Mouse (Mus musculus) neural tube, embryonic 13.5 days (tissue): ENCODE results near the gene Col8a2. TPM values are rescaled to one million over a fixed set of nuclear protein-coding genes. Genes with fewer than 3 reads are reported as not detected.

Source experiments
- ATAC-seq: fragments of 200-750 bp; cut with Nextera tagmentation; 2 replicates; pipeline ENCODE4 v1.8.0; 2017; ENCODE audit warnings: low read depth, mild to moderate bottlenecking, moderate TSS enrichment, moderate library complexity
- H3K27ac ChIP-seq: fragments of 300-500 bp; sonication (generic); replicated peaks from 2 replicates; pipeline ENCODE4 v1.5.1; 2015; ENCODE audit warnings: moderate library complexity, mild to moderate bottlenecking, inconsistent platforms
- H3K27me3 ChIP-seq: fragments of 300-500 bp; sonication (generic); 2 replicates; pipeline ENCODE4 v1.6.1; 2015; ENCODE audit warnings: mild to moderate bottlenecking, inconsistent platforms
- H3K36me3 ChIP-seq: fragments of 300-500 bp; sonication (generic); 2 replicates; pipeline ENCODE4 v1.6.1; 2015; ENCODE audit warnings: mild to moderate bottlenecking, inconsistent platforms
- H3K4me1 ChIP-seq: fragments of 300-500 bp; sonication (generic); replicated peaks from 2 replicates; pipeline ENCODE4 v1.6.1; 2015; ENCODE audit warnings: inconsistent platforms
- H3K4me2 ChIP-seq: fragments of 300-500 bp; sonication (generic); 2 replicates; pipeline ENCODE4 v1.6.1; 2015; ENCODE audit warnings: inconsistent platforms, mild to moderate bottlenecking, moderate library complexity
- H3K4me3 ChIP-seq: fragments of 300-500 bp; sonication (generic); 2 replicates; pipeline ENCODE4 v1.5.1; 2015; ENCODE audit warnings: mild to moderate bottlenecking, inconsistent platforms
- H3K9ac ChIP-seq: fragments of 300-500 bp; sonication (generic); 2 replicates; pipeline ENCODE4 v1.6.1; 2015; ENCODE audit warnings: moderate library complexity, mild to moderate bottlenecking, inconsistent platforms
- H3K9me3 ChIP-seq: fragments of 300-500 bp; sonication (generic); 2 replicates; pipeline ENCODE4 v1.6.1; 2016; ENCODE audit warnings: inconsistent platforms
- WGBS: fragments of 180-500 bp; shearing (Covaris S2); methylation state at CpG from one replicate; pipeline ENCODE4 v1.1.7; 2015; 5-methylcytosine and 5-hydroxymethylcytosine counted together
- polyA plus RNA-seq: library from polyadenylated mRNA; unstranded; fragments of >200 nt; fragmentation: Nextera tagmentation; extraction: Ambion mirVana; gene quantifications from 2 replicates; pipeline ENCODE4 v1.2.1, GENCODE M21; 2015

Gene Col8a2
- polyA plus RNA-seq = 7.4 and 9.5 TPM in 2 replicates

DNA sequence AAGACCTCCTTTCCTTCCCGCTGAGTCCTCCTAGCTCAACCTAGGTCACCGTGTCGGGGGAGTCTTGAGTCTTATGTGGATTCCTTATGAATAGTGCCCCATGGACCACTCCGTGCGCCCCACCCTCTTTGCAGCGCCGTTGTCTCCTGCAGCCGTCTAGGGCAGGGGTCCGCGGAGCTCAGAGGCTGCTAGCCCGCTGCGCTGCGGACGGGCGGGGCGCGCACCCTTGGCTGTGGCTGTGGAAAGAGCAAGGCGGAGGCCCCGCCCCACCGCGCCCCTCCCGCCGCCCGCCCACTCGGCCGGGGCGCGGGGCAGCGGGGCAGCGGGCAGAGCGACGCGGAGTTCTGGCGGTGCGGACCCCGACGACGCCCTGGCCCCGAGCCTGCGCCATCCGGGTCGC is at the start of gene Col8a2:
TSS of gene Col8a2 (plus strand) at position 302 of the 400 bp plus-strand sequence.
- H3K27ac ChIP-seq = no peak within 1 kb of the TSS
- peak within 1 kb of the TSS; percentile 53 for H3K4me2 ChIP-seq
- no peaks in the 10 kb centered on the region for H3K36me3 ChIP-seq
- H3K4me3 ChIP-seq = peak within 1 kb of the TSS; percentile 38
- no peak for ATAC-seq
- H3K27me3 ChIP-seq = peaks cover 69% of the 10 kb centered on the region
- peaks cover 14% of the 10 kb centered on the region for H3K4me1 ChIP-seq
- H3K9ac ChIP-seq = peak within 1 kb of the TSS; percentile 55
- WGBS = 3% methylated on average over 25 of the region's 42 CpGs
- H3K9me3 ChIP-seq = no peaks in the 10 kb centered on the region

DNA sequence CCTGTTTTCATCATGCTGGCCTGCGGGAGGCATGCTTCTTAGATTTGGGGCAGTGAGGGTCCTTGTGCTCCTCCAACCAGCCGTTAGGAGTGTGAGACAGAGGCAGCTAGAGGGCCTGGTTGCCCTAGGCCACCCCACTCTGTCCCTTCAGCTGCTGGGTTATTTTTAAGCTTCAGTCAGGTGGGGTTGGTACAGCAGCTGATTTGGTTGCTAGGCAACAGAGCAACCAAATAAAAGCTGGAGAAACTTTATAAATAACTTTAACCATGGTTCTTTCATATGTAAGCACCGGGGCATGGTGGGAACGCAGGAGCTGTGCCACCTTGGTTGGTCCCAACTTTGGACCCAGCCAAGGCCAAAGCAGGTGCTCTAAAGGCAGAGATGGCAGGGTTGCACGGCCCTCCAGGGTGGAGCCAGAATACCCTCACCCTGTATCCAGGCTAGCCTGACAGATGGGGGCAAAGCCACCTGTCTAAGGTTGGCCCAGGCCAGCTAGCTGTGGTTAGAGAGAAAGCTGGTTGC is 48.8 kb upstream of the Col8a2 start:
- H3K9me3 ChIP-seq = no peaks in the 10 kb centered on the region
- H3K4me3 ChIP-seq = no peak overlapping the region
- H3K4me2 ChIP-seq = no peak overlapping the region
- no peaks in the 10 kb centered on the region for H3K27me3 ChIP-seq
- no peak; the same call in 1 of the 2 replicates for ATAC-seq
- H3K27ac ChIP-seq = no peak overlapping the region
- H3K36me3 ChIP-seq = peaks cover 100% of the 10 kb centered on the region
- WGBS = 60% methylated on average over 5 of the region's 5 CpGs
- H3K4me1 ChIP-seq = peaks cover 19% of the 10 kb centered on the region
- no peak overlapping the region for H3K9ac ChIP-seq

DNA sequence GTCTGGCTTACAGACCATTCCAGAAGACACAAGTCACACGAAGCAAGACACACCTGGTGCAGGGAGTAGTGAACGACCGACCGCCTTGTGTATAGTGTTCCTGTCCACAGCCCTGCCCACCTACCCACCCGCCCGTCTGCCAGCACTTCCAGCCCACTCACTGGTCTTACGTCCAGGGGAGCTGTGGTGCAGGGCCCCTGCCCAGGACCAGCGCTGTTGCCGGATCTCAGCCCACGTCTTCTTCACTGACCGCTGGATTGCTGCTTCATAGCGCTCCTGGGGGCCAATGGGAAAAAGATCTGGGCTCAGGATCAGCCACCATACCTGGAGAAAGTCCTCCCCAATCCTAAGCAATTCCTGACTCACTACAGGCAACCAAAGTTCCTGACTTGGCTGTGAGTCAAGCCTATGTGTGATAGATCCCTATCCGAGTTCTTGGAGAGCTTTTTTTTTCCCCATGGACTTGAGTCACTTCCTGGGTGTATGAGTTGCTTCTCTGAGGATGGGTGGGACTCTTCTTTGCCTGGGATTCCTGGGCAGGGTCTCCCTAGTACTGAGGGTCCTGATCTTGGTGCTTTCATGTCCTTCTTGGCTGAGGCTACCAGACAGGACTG is 46.6 kb upstream of the Col8a2 start:
- H3K9ac ChIP-seq = no peak overlapping the region
- WGBS = 94% methylated on average over 13 of the region's 13 CpGs
- no peak overlapping the region for H3K4me2 ChIP-seq
- no peaks in the 10 kb centered on the region for H3K27me3 ChIP-seq
- H3K4me1 ChIP-seq = peaks cover 21% of the 10 kb centered on the region
- no peak for ATAC-seq
- H3K9me3 ChIP-seq = no peaks in the 10 kb centered on the region
- H3K27ac ChIP-seq = no peak overlapping the region
- H3K36me3 ChIP-seq = peaks cover 83% of the 10 kb centered on the region
- H3K4me3 ChIP-seq = no peak overlapping the region

DNA sequence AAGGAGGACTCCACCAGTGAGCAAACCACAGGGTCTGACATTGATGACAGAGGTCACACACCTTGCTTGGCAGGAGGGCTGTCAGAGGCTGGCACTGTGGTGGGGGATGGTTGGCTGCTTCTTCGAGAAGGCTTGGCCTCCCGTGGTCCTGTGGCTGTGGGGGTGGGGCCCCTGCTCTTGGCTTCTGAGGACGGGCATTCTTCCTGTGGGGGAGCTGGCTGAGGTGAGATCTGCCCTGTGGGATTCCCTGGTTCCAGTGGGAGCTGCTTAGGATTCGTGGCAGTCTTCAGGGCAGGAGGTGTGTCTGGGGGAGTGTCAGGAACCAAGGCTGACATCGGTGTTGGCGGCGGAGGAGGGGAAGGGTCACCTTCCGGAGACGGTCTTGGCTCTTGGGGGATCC is 44.6 kb upstream of the Col8a2 start:
- ATAC-seq = no peak
- Histone ChIP-seq H3K36me3 (peaks cover 68% of the 10 kb centered on the region), H3K4me2 (no peak overlapping the region), H3K27ac (no peak overlapping the region), H3K4me3 (no peak overlapping the region), H3K27me3 (no peaks in the 10 kb centered on the region), H3K9me3 (no peaks in the 10 kb centered on the region), H3K9ac (no peak overlapping the region), H3K4me1 (peaks cover 21% of the 10 kb centered on the region)
- 61% methylated on average over 9 of the region's 9 CpGs for WGBS

DNA sequence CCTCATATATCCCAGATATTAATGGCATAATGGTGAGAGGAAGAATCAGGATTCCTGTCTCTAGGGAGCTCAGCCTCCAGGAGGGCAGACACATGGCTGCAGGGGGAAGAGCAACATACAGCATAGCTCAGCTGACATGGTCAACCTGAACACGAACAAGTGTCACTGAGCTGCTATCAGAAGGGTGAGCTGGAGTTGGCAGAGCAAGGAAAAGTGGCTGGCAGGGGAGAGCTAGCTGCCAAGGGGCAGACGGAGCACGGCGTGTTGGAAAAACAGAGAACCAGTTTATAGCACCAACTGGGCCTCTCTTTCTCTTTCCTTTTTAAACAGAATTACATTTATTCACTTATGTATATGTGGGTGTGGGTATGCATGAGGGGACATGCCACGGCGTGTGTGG is 44.1 kb upstream of the Col8a2 start:
- ATAC-seq = no peak
- Histone ChIP-seq H3K4me1 (peaks cover 18% of the 10 kb centered on the region), H3K27ac (no peak overlapping the region), H3K9me3 (no peaks in the 10 kb centered on the region), H3K4me3 (no peak overlapping the region), H3K27me3 (no peaks in the 10 kb centered on the region), H3K4me2 (no peak overlapping the region), H3K36me3 (peaks cover 67% of the 10 kb centered on the region), H3K9ac (no peak overlapping the region)
- 85% methylated on average over 6 of the region's 6 CpGs for WGBS

DNA sequence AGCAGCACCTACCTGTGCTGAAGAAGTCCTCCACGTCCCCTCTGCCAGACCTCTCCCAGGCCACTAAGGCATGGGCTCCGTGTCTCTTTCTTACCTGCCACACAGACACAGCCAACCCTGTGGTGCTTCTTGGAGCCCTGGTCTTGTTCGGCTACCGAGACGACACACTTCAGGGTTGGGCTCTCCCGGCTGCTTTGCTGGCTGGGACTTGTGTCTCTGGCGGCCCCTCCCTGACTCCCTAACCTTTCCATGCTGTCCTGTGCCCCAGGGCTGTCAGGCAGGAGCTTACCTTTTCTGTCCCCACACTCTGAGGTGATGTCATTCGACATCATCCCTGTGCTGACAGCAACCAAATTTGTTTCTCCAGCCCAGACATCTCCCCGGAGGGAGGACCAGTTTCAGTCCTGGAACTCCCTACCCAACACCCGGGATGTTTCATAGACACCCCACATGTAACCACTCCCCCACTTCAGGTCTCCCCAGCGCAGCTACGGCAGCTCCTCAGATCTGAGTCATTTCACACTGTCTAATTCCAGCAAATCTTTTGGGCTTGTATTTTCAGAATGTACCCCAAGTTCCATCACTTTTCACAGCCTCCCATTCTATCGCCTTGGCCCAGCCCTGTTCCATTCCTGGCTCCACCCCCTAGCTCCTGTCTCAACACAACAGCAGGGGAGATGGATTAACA is 40.2 kb upstream of the Col8a2 start:
- H3K4me2 ChIP-seq = no peak overlapping the region
- H3K9ac ChIP-seq = no peak overlapping the region
- peaks cover 36% of the 10 kb centered on the region for H3K36me3 ChIP-seq
- H3K4me1 ChIP-seq = peaks cover 42% of the 10 kb centered on the region
- no peaks in the 10 kb centered on the region for H3K27me3 ChIP-seq
- 85% methylated on average over 13 of the region's 13 CpGs for WGBS
- no peaks in the 10 kb centered on the region for H3K9me3 ChIP-seq
- H3K4me3 ChIP-seq = no peak overlapping the region
- ATAC-seq = no peak
- no peak overlapping the region for H3K27ac ChIP-seq

DNA sequence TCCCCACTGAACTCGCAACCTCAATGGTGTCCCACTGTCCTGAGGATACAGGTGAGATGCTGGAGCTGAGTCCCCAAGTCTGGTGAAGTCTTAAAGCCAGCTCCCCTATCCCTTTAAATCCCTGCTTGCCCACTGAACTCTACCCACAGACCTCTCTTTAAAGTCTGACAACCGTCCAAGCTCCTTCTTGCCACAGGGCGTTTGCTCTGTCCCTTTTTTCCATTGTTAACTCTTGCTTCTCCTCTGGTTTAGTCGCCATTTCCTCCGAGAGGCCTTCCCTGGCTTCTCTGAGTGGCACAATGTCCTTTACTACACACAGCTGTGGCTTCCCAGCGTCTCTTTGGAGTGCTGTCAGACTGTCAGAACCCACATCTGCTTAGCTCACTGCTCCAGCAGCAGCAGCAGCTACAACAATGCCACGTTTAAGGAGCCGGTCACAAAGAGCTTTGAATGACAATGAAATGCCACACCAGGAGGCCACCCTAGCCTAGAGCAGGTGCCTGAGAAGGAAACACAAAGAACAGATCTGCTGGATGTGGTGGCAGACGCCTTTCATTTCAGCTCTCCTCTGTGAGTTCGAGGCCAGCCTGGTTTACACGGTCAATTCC is 38.2 kb upstream of the Col8a2 start:
- Histone ChIP-seq H3K27ac (peak overlapping the region; percentile 65), H3K4me2 (peak overlapping the region; percentile 20), H3K36me3 (peaks cover 24% of the 10 kb centered on the region), H3K4me3 (no peak overlapping the region), H3K4me1 (peaks cover 55% of the 10 kb centered on the region), H3K9me3 (no peaks in the 10 kb centered on the region), H3K9ac (peak overlapping the region; percentile 17), H3K27me3 (no peaks in the 10 kb centered on the region)
- 14% methylated on average over 11 of the region's 11 CpGs for WGBS
- ATAC-seq = no peak

DNA sequence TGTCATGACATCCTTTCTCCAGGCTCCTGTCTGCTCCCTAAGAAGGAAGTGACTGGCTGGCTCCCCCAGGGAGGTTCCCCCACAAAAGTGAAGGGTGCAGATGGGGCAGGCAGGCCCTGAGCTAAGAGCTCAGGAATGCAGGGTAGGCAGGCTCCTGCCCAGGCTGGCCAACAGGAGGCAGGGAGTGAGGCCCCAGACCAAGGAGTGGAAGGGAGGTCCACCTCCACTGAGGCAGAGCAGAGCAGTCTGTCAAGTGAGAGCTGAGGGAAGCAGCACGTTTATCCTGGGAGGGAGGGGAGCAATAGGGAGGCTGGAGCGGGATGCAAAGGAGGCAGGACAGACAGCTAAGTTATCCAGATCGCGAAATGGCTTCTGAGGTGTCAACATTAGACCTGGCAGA is 35.9 kb upstream of the Col8a2 start:
- Histone ChIP-seq H3K9ac (peak overlapping the region; percentile 45; the same call in 1 of the 2 replicates), H3K4me1 (peaks cover 72% of the 10 kb centered on the region)

DNA sequence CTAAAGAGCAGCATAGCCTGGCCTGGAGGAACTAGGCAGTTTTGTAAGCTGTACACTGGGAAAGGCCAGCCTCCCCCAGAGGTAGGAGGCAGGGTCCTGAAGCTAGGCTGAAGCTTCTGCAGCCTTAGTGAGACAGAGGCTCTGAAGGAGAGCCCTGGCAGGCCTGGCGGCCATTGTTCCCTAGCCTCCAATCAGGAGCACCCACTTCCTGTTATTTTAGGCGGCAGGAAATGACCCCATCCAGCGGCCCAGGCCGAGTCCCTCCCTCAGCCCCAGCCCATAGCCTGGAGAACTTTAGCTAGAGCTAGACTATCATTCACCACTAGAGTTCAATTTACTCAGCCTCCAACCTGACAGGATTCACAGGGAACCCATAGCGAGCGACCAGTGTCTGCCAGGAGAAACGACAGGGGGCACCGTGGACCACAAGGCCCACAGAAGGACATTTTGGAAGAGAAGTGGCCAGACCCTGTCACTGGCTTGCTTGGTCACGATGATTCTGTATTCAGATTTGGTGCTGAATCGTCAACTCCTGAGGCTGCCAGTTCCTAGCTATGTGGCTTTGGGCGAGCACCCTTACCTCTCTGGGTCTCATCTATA is 34.8 kb upstream of the Col8a2 start:
- Histone ChIP-seq H3K27ac (peak overlapping the region; percentile 46), H3K27me3 (no peaks in the 10 kb centered on the region), H3K36me3 (0 out of 2 replicates have a peak, but pooled peaks cover 18% of the 10 kb centered on the region), H3K9ac (peak overlapping the region; percentile 55), H3K4me1 (peaks cover 72% of the 10 kb centered on the region), H3K4me3 (no peak overlapping the region), H3K4me2 (peak overlapping the region; percentile 30), H3K9me3 (no peaks in the 10 kb centered on the region)
- WGBS = 65% methylated on average over 11 of the region's 11 CpGs
- no peak for ATAC-seq

More for the DNA sequence above, 35.9 kb upstream of the Col8a2 start:
- no peak for ATAC-seq
- Histone ChIP-seq H3K9me3 (no peaks in the 10 kb centered on the region), H3K4me3 (no peak overlapping the region), H3K27me3 (no peaks in the 10 kb centered on the region), H3K36me3 (peaks cover 24% of the 10 kb centered on the region), H3K4me2 (no peak overlapping the region), H3K27ac (no peak overlapping the region)
- 61% methylated on average over 4 of the region's 4 CpGs for WGBS

DNA sequence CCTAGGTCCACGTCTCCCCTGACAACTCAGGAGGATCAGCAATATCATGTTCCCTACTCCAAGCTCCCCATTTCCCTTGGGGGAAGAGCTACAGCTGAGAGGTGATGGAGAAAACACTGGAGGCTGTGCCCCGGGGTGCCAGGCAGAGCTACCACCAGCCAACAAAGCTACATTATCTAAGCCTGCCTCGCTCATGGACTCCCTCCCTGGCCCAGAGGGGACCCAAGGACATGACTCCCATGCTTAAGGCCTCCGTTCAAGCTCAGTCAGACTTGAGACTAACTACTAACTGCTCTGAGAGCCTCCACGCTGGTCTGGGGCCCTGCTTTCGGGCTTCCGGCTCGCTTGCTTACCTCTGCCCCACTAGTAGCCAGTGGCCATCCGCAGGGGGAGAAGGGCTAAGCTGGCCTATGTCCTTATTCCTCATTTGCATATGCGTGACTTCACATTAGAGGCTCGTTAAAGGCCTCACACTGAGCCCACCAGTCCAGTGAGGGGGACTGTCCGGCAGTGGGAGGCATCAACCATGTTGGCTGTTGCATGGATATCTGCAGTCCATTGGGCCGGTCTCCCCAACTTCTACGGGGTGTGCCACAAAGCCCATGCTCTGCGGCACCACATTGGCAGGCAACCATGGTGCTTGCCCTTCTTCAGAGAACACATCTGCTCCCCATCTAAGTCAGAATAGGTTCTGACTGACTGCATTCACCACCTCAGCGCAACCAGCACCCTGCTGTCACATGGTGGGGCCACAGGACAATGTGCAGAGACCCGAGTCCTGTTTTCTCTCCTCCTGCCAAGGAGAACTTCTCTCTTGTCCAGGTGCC is 34.0 kb upstream of the Col8a2 start:
- H3K4me3 ChIP-seq = peak overlapping the region; percentile 100; the same call in 1 of the 2 replicates
- no peak for ATAC-seq
- H3K4me1 ChIP-seq = peaks cover 81% of the 10 kb centered on the region
- H3K27ac ChIP-seq = 0 out of 2 replicates have a peak overlapping the region, but pooled peaks have one; percentile 46
- peak overlapping the region; percentile 99 for H3K4me2 ChIP-seq
- 73% methylated on average over 17 of the region's 17 CpGs for WGBS
- H3K36me3 ChIP-seq = 0 out of 2 replicates have a peak, but pooled peaks cover 13% of the 10 kb centered on the region
- no peaks in the 10 kb centered on the region for H3K27me3 ChIP-seq
- no peaks in the 10 kb centered on the region for H3K9me3 ChIP-seq
- H3K9ac ChIP-seq = peak overlapping the region; percentile 55

DNA sequence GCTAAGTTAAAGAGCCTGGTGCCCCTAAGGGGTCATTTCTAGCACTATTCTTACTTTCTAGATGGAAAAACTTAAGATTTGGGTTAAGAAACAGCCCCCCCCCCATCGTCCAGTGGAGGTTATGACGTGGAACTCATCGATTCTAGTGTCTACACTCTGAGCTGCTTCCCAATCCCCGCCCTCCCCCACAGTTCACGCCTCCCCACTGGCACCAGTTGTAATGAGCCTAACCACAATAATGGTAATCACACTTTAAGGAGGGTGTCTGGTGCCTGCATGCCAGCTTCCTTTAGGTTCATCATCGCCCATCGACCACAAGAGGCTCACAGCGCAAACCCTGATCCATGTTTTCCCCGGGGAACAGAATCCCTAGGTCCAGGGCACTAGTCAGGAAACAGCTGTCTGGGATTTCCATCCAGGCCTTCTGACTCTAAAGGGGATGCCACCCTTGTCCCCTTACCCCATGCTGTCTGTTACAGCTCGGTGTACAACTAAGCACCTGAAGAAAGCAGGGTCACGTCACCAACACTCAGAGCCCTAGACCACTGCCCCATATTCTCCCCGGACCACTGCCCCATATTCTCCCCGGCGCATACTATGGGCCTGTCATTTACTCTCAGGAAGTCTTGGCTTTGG is 32.8 kb upstream of the Col8a2 start:
- Histone ChIP-seq H3K9me3 (no peaks in the 10 kb centered on the region), H3K4me2 (peak overlapping the region; percentile 99), H3K27me3 (no peaks in the 10 kb centered on the region), H3K27ac (no peak overlapping the region), H3K4me1 (peaks cover 80% of the 10 kb centered on the region), H3K9ac (peak overlapping the region; percentile 99), H3K4me3 (peak overlapping the region; percentile 100), H3K36me3 (0 out of 2 replicates have a peak, but pooled peaks cover 13% of the 10 kb centered on the region)
- ATAC-seq = no peak
- 65% methylated on average over 14 of the region's 14 CpGs for WGBS
